Mouse (Mus musculus) megakaryocyte, embryonic 14.5 days (primary cell): ENCODE results near the gene Sct.

Experiments used
- FLI1 ChIP-seq: IDR thresholded peaks from 2 replicates; pipeline ENCODE4 v1.6.1; 2012; ENCODE audit warnings: low read length, inconsistent platforms, mixed read lengths
- GATA1 ChIP-seq: IDR thresholded peaks from 3 replicates; pipeline ENCODE4 v1.6.1; 2012; ENCODE audit warnings: mixed read lengths, low read length, inconsistent platforms, borderline replicate concordance

- TF ChIP-seq FLI1: no peak
- no peak for TF ChIP-seq GATA1
Observed at GRCm38 (mm10) chr7:141270631-141271030, 8.3 kb downstream of the Sct start.
